Mouse (Mus musculus) gastrocnemius, adult 8-10 months (tissue): ENCODE results near the gene Pank4. TPM values are rescaled to one million over a fixed set of nuclear protein-coding genes. Genes with fewer than 3 reads are reported as not detected.

ENCODE experiments used
- DNase-seq, 2 experiments: peaks; one replicate each; pipeline ENCODE4 v3.0.0; 2022; ENCODE audit warnings: low spot score in 2 of 2
- total RNA-seq, 4 experiments: library from RNA; stranded (reverse); gene quantifications; 2 replicates each; pipeline ENCODE4 v1.2.4; 2022

Pank4 gene
- total RNA-seq, 4 experiments from 2014 or later = 28.2 to 31.7 (median 31.5) TPM

DNA sequence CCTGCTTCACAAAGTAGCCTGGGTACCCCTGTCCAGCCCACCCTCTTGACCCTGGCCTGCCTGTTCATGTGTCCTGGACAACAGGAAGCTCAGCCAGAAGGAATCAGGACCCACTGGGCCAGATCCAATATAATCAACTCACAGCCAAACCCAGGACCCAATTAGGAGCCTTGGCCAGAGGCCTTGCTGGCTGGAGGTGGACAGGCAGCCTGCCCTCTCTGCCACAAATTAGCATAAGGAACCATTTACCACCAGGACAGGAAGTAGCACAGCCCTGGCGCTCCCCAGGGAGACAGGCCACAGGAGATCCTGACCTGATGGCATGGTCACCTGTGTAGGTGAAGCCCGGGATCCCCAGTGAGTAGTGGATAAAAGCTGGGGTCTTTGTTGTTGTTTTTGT, 48.2 kb downstream of the Pank4 start:
- DNase-seq = no peak

GRCm38 (mm10) chr4:155012788-155013187, 48.9 kb downstream of the Pank4 start:
- DNase-seq = peak; percentile 24 to 29

GRCm38 (mm10) chr4:155014244-155014643, 50.3 kb downstream of the Pank4 start:
- no peak for DNase-seq

DNA sequence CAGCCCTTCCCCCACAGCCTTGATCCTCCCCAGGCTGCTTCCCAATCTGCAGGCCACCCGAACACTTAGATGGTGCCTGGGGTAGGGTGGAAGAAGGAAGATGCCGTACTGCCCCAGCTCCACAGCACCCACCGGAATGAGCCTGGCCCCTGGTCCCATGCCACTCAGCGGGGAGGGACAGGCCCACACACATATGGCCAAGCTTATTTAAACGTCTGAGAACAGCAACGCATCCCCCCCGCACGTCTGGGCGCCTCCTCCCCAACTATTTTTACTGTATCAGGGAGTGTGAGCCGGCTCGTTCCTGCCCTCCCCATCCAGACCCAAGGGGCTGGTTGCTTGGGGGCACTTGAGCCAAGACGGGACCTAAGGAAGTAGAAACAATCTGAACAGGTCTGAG, 50.9 kb downstream of the Pank4 start:
- DNase-seq = no peak

GRCm38 (mm10) chr4:155015550-155015949, 51.6 kb downstream of the Pank4 start:
- no peak for DNase-seq

- DNase-seq = no peak
Measured at GRCm38 (mm10) chr4:155016807-155017206, 52.9 kb downstream of the Pank4 start.

DNA sequence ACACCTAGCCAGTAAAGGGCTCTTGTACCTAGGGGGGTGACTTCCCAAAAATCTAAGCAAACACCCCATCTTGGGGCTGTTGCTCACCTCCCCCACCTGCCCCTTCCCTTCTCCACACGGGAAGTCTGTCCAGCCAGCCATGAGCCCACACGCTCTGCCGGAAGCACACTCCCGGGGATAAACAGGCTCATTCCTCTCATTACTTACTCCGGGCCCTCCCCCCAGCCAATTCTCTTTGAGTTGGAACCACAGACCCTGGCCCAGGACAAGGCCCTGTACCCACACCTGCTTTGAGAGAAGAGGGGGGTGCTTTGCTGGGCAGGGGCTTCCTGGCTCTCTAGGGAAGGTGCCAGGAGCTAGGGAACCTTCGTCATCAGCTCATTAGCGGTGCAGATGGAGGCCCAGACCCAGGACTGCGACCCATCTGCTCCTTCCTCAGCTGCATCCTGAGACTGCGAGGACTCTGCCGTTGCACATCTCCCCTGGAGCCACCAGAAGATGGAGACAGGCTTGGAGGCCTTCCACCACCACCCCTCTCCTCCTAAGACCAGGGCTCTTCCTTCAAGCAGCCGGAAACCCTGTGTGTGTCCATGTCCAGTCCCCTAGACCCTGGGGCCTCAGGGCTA, 53.4 kb downstream of the Pank4 start:
- no peak for DNase-seq

DNA sequence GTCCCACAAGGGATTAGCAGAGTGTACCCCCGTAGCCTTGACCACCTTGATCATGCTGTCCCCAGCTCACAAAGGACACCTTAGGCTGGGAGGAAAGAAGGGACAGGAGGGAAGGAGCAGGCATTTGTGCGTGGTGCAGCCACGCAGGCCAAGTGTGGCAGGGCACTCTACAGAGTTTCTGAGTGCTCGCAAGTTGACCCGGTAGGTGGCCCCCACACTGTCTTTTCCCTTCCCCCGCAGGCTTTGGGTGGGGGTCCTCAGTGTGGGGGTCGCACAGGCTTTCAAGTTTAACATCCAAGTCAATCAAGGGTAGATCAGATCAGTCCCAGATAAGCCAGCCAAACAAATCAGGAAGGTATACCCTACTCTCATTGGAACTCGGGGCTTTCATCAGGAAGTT, 54.1 kb downstream of the Pank4 start:
- no peak for DNase-seq

GRCm38 (mm10) chr4:155018601-155019335, 54.8 kb downstream of the Pank4 start:
- no peak for DNase-seq

DNA sequence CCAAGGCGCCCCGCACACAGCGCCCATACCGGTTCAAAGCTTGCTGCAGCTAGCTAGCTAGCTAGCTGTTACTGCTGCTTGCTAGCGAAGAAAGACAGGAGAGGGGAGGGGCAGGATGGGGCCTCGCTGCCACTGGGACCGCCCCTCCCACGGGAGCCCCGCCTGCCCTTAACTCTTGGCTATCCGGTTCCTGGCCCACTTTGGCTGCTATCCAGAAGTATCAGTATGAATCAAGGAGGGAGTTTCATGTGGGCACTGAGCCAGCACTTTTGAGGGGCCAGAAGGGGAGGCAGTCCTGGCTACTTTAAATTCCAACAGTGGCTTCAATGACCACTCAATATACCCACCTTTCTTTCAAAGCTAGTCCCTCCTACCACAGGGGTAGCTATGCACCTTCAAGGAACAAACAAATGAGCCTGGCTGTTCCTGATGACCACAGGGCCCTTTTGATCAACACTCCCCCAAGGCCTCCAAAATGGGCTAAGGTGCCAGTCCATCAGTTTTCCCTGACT, 55.5 kb downstream of the Pank4 start:
- DNase-seq = no peak

DNA sequence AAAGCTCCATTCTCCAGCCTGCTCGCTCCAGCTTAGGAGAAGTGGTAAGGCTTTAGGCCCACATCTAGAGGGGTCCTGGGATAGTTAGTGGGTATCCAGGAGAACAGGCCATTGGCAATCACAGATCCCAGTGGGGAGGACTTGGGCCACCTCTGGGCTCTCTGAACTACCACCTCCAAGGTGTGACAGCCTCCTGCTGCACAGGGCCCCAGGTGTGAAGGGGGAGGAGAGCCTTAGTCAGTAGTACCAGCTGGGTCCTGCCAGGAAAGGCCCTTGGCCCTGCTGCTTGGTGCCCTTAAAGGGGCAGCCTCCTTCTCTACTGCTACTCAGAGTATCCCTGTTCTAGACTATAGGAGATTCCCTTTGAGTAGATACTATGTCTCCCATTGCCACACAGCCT, 56.2 kb downstream of the Pank4 start:
- no peak for DNase-seq

DNA sequence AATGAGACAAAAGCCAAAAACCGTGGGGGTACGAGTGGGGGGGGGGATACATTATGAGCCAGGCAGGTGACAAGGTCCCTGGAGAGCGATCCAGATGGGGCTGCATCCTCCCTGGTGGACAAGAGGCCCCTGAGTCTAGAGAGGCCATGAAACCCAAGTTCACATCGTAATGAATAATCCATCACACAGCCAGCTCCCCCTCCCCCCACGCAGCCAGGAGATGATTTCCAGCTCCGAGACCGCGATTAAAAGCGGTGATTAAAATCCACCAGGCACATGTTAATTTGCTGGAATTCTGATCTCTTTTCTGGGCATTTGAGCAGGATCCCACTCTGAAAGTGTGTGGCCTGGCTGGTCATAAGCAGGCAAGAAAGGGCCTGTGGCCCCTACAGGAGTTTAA, 56.9 kb downstream of the Pank4 start:
- DNase-seq = no peak

DNA sequence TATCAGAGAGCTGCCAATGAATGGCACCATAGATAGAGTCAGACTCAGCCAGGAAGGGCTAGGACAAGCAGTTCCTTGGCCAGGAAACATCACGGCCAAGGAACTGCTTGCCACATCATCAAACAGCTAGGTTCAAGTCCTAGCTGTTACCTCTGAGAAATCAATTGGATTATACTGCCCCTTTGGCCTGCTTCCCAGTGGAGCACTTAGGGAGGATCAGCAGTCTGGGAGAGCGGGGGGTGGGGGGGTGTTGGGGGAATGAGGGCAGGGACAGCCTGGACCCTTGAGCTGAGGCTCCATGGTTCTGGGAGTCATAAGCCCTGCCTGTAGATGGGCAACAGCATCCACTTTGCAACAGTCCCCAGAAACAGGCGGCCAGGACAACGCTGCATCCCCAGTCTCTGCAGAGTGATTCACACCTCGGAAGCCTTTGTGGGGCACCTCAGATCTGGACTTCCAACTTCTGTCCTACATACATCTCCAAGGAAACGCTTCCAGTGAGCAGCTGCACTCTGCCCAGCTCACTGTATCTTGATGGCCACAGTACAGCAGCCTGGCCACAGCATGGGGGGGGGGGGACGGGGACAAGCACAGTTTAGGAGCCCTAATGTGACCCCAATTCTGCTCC, 58.4 kb downstream of the Pank4 start:
- DNase-seq = no peak

DNA sequence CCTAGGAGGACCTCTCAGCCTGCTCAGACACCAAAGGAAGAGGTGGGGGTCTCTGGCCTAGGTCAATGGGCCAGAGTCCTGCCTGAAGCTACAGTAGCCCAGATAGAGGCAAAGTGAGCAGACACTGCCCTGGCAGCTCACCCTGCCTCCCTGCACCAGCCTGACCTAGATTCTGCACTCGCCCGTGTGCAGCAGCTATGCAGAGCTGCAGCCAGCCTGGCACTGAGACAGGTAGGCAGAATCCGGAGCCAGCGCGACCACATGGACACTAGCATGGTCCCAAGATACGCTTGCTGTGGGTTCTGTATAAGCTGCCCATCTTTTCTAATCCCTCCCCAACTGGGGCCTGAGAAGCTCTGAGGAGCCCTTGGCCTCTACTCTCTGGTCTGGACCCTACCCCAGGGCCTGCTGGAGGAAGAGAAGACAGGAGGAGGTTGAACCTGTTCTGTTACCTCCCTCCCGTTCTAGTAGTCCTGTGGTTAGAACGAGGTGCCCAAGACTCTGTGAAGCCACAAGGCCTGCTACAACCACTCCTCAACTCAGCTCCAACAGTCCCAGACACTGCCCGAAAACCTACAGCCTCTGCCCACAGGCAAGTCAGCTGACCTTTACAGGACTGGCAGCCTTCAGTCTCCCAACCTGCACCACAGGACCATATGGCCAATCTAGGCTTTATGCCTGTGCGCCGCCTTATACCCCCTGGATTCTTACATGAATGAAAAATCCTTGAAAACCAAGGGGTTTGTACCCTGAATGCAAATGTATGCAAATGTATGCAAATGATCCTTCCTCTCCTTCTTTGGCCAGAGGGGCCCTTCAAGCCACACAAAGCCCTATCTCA, 60.5 kb downstream of the Pank4 start:
- DNase-seq = no peak

Other genes starting within 250 kb of the Pank4 start
- not detected for gene Ttc34, start 126.7 kb upstream of the Pank4 start, total RNA-seq
- not detected for gene Mmel1, start 94.5 kb upstream of the Pank4 start, total RNA-seq
- gene Fam213b, start 65.0 kb upstream of the Pank4 start, total RNA-seq = 10 to 100 TPM; 84.8 to 99.7 (median 97.8) TPM
- 1 to 10 TPM; 1.2 to 3.5 (median 1.9) TPM for gene Tnfrsf14, start 35.6 kb upstream of the Pank4 start, total RNA-seq
- gene Hes5, start 3.2 kb upstream of the Pank4 start, total RNA-seq = not detected
- gene Plch2, start 92.7 kb downstream of the Pank4 start, total RNA-seq = under 1 TPM in 3 of 4 experiments, not detected in 1; 0.13 to 0.73 (median 0.15) TPM
- gene Pex10, start 102.9 kb downstream of the Pank4 start, total RNA-seq = 10 to 100 TPM; 10.4 to 12.4 (median 11.4) TPM
- gene Rer1, start 122.3 kb downstream of the Pank4 start, total RNA-seq = 10 to 100 TPM; 52.2 to 64.6 (median 59.8) TPM
- gene Morn1, start 122.5 kb downstream of the Pank4 start, total RNA-seq = 1 to 10 TPM; 1.2 to 2.1 (median 1.4) TPM